8 mouse cellular contexts compared by ENCODE assay signal in the genomic region with DNA sequence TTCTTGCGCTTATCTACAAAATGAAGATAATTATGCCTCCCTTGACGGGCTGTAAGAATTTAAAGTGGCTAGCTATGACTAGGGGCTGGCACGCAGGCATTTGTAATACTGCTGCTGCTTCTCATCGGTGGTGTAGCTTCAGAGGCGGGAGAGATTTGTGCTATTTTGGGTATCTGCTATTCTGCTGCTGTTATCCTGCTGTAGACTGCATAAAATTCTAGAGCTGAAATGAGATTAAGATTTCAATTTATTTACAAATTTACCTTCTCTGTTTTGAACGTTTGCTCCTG. TPM values are rescaled to one million over a fixed set of nuclear protein-coding genes. Genes with fewer than 3 reads are reported as not detected.
DNase-seq lines count a peak whose midpoint lies in the region; ATAC-seq and TF ChIP-seq lines count a peak whose summit lies in the region.

No protein-coding gene starts in this region.

- peaks cover 42% of the 10 kb centered on the region; the same call in 1 of the 2 replicates for H3K79me2 ChIP-seq in macrophage (ENCODE audit: inconsistent target)

- ATAC-seq in G1E (ENCODE audit: extremely low read depth, insufficient number of reproducible peaks, low FRiP score, poor library complexity, severe bottlenecking), result no peak
- 0 out of 2 replicates have a peak, but pooled peaks have one; percentile 12 for ATAC-seq in heart, postnatal 0 days (ENCODE audit: insufficient read depth, low read depth)

- H3K4me2 ChIP-seq in heart, postnatal 0 days (ENCODE audit: low read depth, low read length), result peak overlapping the region; percentile 95

- peak overlapping the region; percentile 99 for H3K4me3 ChIP-seq in heart, embryonic 10.5 days
- H3K4me3 ChIP-seq in G1E (ENCODE audit: low read depth, low read length) (peak overlapping the region; percentile 99), macrophage (ENCODE audit: inconsistent target) (peak overlapping the region; percentile 45; the same call in 1 of the 2 replicates)
- H3K4me3 ChIP-seq in heart, postnatal 0 days (ENCODE audit: low read depth, low read length), result peak overlapping the region; percentile 95

- H3K27me3 ChIP-seq in heart, embryonic 10.5 days (ENCODE audit: insufficient read depth, poor library complexity, severe bottlenecking), result no peaks in the 10 kb centered on the region
- H3K27me3 ChIP-seq in G1E (ENCODE audit: insufficient read depth, low read length), result peaks cover 12% of the 10 kb centered on the region
- H3K27me3 ChIP-seq in heart, postnatal 0 days (ENCODE audit: control insufficient read depth, insufficient read depth, low read length), result no peaks in the 10 kb centered on the region

- no peaks in the 10 kb centered on the region for H3K9me3 ChIP-seq in heart, embryonic 10.5 days
- no peaks in the 10 kb centered on the region for H3K9me3 ChIP-seq in G1E (replicated peaks)
- no peaks in the 10 kb centered on the region for H3K9me3 ChIP-seq in heart, postnatal 0 days (replicated peaks; ENCODE audit: control insufficient read depth, low read length)

- H3K27ac ChIP-seq in heart, embryonic 10.5 days, result peak overlapping the region; percentile 91; the same call in 1 of the 2 replicates
- peak overlapping the region; percentile 76; the same call in 1 of the 2 replicates for H3K27ac ChIP-seq in heart, postnatal 0 days (ENCODE audit: low read depth)
- no peak overlapping the region for H3K27ac ChIP-seq in macrophage

- peaks cover 23% of the 10 kb centered on the region for H3K4me1 ChIP-seq in heart, embryonic 10.5 days
- peaks cover 38% of the 10 kb centered on the region for H3K4me1 ChIP-seq in G1E (ENCODE audit: insufficient read depth, low read depth, low read length)
- H3K4me1 ChIP-seq in heart, postnatal 0 days (ENCODE audit: control insufficient read depth, insufficient read depth), result peaks cover 9% of the 10 kb centered on the region

- no peak for TF ChIP-seq EP300 in heart, postnatal 0 days (IDR thresholded peaks at IDR 0.05; ENCODE audit: low read depth)

- TF ChIP-seq CTCF in G1E (IDR thresholded peaks at IDR 0.05; ENCODE audit: low read depth, low read length), result no peak
- no peak for TF ChIP-seq CTCF in heart, postnatal 0 days (IDR thresholded peaks at IDR 0.05; ENCODE audit: low read depth)

- no peaks in the 10 kb centered on the region for H3K36me3 ChIP-seq in heart, embryonic 10.5 days
- H3K36me3 ChIP-seq in G1E (replicated peaks) (peaks cover 29% of the 10 kb centered on the region), macrophage (ENCODE audit: inconsistent target) (no peaks in the 10 kb centered on the region)
- H3K36me3 ChIP-seq in heart, postnatal 0 days (replicated peaks; ENCODE audit: control insufficient read depth, insufficient read depth, low read length), result no peaks in the 10 kb centered on the region

- peak overlapping the region; percentile 87 for H3K9ac ChIP-seq in heart, postnatal 0 days (replicated peaks; ENCODE audit: low read depth, low read length)

- no peak for DNase-seq in heart, embryonic 10.5 days (ENCODE audit: low spot score)
- DNase-seq in heart, adult 11 months, result no peak
- DNase-seq in G1E (ENCODE audit: low spot score), result no peak
- DNase-seq in heart, postnatal 0 days (ENCODE audit: low spot score), result no peak
- DNase-seq in Muller cell, postnatal 12 days (ENCODE audit: inconsistent ontology term), result no peak
- no peak for DNase-seq in embryo, embryonic 11 days
- DNase-seq in right cerebral cortex, postnatal 4 days, result no peak

- 36% methylated on average over 6 of the region's 6 CpGs for WGBS in heart, embryonic 10.5 days
- whole genome bisulfite sequencing in heart, postnatal 0 days, result 27% methylated on average over 6 of the region's 6 CpGs
- 92% methylated on average over 6 of the region's 6 CpGs for WGBS in macrophage (ENCODE audit: missing documents)

RNA-seq across cellular contexts. Expression of gene Adar, which starts 1.1 kb away (rescaled TPM):
- 8.6 and 10.0 TPM in 2 replicates for polyA plus RNA-seq in heart, embryonic 10.5 days (2016; fragmentation: Nextera tagmentation; extraction: Ambion mirVana)
- 42.1 and 49.8 TPM in 2 replicates for total RNA-seq in G1E (2014; fragmentation: Nextera tagmentation)
- 37.0 and 37.3 TPM in 2 replicates for total RNA-seq in G1E (2017)
- polyA plus RNA-seq in G1E (2012), result 13.2 and 16.0 TPM in 2 replicates
- 19.2 and 36.7 TPM in 2 replicates for total RNA-seq in heart, postnatal 0 days (2014; rRNA removed; ENCODE audit: low replicate concordance)
- 3.8 and 4.4 TPM in 2 replicates for polyA plus RNA-seq in heart, postnatal 0 days (2015; fragmentation: Nextera tagmentation; extraction: Ambion mirVana)
- 100 to 1,000 TPM; 204 to 837 (median 528) TPM for total RNA-seq in macrophage (2018; cell fraction: chromatin; rRNA removed)
- 100 to 1,000 TPM in 10 of 26 experiments, 10 to 100 TPM in 16; 44.7 to 165 (median 78.3) TPM for total RNA-seq in macrophage (2018; cell fraction: cytosol; rRNA removed)
- 100 to 1,000 TPM; 151 to 513 (median 289) TPM for total RNA-seq in macrophage (2018; cell fraction: nucleus; rRNA removed)
- 44.2 to 86.6 TPM (median 45.0 TPM) in 3 replicates for polyA plus RNA-seq in macrophage (2018)

RNA-seq across cellular contexts. Expression of gene Chrnb2, which starts 48.5 kb away (rescaled TPM):
- 0.25 and 0.26 TPM in 2 replicates for polyA plus RNA-seq in heart, embryonic 10.5 days (2016; fragmentation: Nextera tagmentation; extraction: Ambion mirVana)
- total RNA-seq in G1E (2014; fragmentation: Nextera tagmentation), result 2.0 and 2.2 TPM in 2 replicates
- 1.2 and 1.3 TPM in 2 replicates for total RNA-seq in G1E (2017)
- polyA plus RNA-seq in G1E (2012), result 0.14 and 0.23 TPM in 2 replicates
- total RNA-seq in heart, postnatal 0 days (2014; rRNA removed; ENCODE audit: low replicate concordance), result 0.11 and 0.15 TPM in 2 replicates
- 0.11 and 0.20 TPM in 2 replicates for polyA plus RNA-seq in heart, postnatal 0 days (2015; fragmentation: Nextera tagmentation; extraction: Ambion mirVana)
- total RNA-seq in macrophage (2018; cell fraction: chromatin; rRNA removed), result 1 to 10 TPM in 13 of 26 experiments, under 1 TPM in 13; 0.29 to 1.7 (median 1.00) TPM
- total RNA-seq in macrophage (2018; cell fraction: cytosol; rRNA removed), result under 1 TPM; 0.14 to 0.55 (median 0.27) TPM
- total RNA-seq in macrophage (2018; cell fraction: nucleus; rRNA removed), result 1 to 10 TPM in 10 of 26 experiments, under 1 TPM in 16; 0.15 to 1.4 (median 0.89) TPM
- 0.20 to 0.30 TPM (median 0.26 TPM) in 3 replicates for polyA plus RNA-seq in macrophage (2018)

RNA-seq across cellular contexts. Expression of gene Ube2q1, which starts 57.5 kb away (rescaled TPM):
- polyA plus RNA-seq in heart, embryonic 10.5 days (2016; fragmentation: Nextera tagmentation; extraction: Ambion mirVana), result 9.5 and 14.7 TPM in 2 replicates
- 106 and 131 TPM in 2 replicates for total RNA-seq in G1E (2014; fragmentation: Nextera tagmentation)
- total RNA-seq in G1E (2017), result 133 and 134 TPM in 2 replicates
- 44.3 and 65.9 TPM in 2 replicates for polyA plus RNA-seq in G1E (2012)
- total RNA-seq in heart, postnatal 0 days (2014; rRNA removed; ENCODE audit: low replicate concordance), result 36.7 and 80.1 TPM in 2 replicates
- 4.7 and 5.5 TPM in 2 replicates for polyA plus RNA-seq in heart, postnatal 0 days (2015; fragmentation: Nextera tagmentation; extraction: Ambion mirVana)
- total RNA-seq in macrophage (2018; cell fraction: chromatin; rRNA removed), result 100 to 1,000 TPM in 10 of 26 experiments, 10 to 100 TPM in 16; 35.4 to 137 (median 77.0) TPM
- 100 to 1,000 TPM in 20 of 26 experiments, 10 to 100 TPM in 6; 75.1 to 133 (median 110) TPM for total RNA-seq in macrophage (2018; cell fraction: cytosol; rRNA removed)
- 100 to 1,000 TPM in 7 of 26 experiments, 10 to 100 TPM in 19; 44.7 to 139 (median 80.3) TPM for total RNA-seq in macrophage (2018; cell fraction: nucleus; rRNA removed)
- 104 to 201 TPM (median 119 TPM) in 3 replicates for polyA plus RNA-seq in macrophage (2018)

Comparison
In these comparisons a context has a peak if more than half of its experiments do, and no peak if none do; other contexts are left out.
1. H3K4me3 ChIP-seq: peak in every context shown above with its lines; median percentile 99 in heart, embryonic 10.5 days; 99 in G1E; 95 in heart, postnatal 0 days; 45 in macrophage.